Mouse (Mus musculus) stomach, postnatal 0 days (tissue): ENCODE data around the gene Nfia.

ENCODE experiments used
- CTCF ChIP-seq: IDR thresholded peaks from 2 replicates; pipeline ENCODE4 v1.5.1; 2016; ENCODE audit warnings: antibody characterized with exemption, low read depth, mild to moderate bottlenecking, moderate library complexity
- EP300 ChIP-seq: optimal IDR thresholded peaks from 2 replicates; pipeline ENCODE3; 2016; ENCODE audit warnings: antibody characterized with exemption

DNA sequence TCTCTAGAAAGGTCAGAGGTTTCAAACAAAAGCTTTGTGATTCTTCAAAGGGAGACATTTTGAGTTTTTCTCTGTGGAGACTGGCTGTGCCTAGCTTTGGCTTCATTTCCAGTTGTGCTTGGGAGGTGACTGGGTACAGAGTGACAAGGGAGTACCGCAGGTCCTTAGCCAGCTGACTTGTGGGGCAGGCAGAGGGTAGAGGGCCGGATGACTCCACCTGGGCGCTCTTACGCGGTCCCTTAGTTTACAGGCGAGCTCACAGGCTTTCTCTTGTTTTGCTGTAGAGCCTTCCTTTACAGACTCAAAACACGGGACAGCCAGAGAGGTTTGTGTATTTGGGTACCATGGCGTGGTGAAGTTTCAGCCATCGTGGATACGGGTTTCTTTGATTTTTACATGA lies 21.4 kb downstream of the Nfia start:
- TF ChIP-seq CTCF: no peak
- TF ChIP-seq EP300: no peak
